Mouse (Mus musculus) kidney, adult 11 months (tissue): ENCODE measurements around the gene Dusp3.
"Not testable (repeated sequence)": the region's sequence is repeated elsewhere in the genome, so short reads cannot be mapped to it uniquely, and the experiment has no call there.

ENCODE experiments used
- DNase-seq: peaks from one replicate; pipeline ENCODE4 v3.0.0; 2022

Gene Dusp3

DNA sequence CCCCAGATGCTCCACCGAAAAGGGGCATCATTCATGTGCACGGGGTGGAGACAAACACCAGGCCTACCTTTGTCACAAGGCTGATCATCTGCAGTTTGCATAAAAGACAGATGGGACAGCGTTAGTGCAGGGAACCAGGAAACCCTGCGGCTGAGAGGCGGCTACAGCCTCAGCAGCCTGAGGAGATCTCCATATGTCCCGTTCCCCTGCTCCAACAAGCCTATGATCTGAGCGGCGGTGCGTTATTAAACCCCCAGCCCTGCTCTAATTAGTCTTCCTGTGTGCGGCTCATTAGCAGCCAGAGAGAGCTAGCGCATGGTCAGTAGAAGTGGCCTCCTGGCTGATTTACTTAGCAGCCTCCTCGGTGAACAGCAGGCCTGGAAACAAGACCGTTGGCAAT, 23.3 kb upstream of the Dusp3 start:
- DNase-seq: no peak

DNA sequence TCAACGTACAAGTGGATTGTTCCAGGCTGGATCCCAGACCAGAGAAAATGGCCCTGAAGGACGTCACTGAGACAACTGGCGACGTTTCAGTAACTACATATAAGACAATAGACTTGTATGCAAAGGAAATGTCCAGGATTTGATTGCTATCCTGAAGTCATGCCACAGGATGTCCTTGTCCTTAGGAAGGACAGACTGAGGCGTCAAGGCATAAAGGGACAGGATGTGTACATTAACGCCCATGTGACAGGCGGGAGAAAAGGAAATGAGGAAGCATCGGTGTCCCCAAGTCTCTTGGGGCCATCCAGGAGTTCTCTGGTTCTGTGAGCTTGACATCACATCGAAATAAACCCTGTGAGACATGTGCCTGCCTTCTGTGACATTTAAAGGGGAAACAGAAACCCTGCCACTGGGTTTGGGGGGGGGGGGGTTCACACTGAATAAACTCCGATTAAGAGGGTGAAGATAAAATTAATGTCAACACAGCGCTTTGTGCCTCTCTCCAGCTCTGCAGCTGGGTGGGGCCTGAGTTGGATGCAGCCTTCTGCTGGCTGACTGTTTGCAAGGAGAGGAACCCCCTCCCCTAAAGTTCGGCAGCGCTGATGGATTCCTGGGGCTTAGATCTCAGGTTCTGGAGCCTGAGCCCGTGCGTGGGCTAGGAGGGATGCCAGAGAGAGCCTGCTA, 22.3 kb upstream of the Dusp3 start:
- no peak for DNase-seq

DNA sequence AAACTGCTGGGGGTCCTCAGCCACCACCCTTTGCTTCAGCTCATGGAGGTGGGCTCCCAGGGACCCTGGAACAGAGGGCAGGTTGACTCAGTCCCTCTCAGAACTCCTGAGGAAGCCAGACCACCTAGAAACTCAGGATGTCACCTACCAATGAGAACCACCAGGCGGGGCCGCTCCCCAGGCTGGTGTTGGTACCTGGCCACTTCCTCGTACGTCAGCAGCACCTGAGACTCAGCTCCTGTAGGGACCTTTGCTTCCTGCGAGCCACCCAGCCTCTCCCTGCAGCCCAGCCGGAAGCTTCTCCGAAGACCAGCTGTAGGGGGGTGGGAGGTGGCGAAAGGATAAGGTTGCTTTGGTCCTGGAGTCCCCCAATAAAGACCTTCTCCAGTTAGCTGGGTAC, 21.6 kb upstream of the Dusp3 start:
- no peak for DNase-seq

DNA sequence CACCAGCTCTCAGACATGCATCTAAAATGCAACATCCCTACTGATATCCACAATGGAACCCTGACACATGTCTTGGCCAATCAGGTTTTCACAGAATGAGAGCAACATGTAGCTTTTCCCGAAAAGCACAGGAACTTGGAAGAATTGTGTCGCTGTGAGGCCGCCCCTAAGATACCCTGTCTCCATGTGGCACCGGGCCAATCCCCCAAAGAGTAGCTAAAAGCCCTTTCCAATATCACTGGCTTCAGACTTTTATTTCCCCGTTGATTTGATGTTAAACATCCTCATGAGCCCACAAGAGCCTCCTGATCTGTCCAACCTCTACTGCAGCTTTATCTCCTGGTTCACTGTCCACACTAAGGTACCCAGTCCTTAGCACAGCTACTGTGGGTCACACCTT, 19.9 kb upstream of the Dusp3 start:
- no peak for DNase-seq

DNA sequence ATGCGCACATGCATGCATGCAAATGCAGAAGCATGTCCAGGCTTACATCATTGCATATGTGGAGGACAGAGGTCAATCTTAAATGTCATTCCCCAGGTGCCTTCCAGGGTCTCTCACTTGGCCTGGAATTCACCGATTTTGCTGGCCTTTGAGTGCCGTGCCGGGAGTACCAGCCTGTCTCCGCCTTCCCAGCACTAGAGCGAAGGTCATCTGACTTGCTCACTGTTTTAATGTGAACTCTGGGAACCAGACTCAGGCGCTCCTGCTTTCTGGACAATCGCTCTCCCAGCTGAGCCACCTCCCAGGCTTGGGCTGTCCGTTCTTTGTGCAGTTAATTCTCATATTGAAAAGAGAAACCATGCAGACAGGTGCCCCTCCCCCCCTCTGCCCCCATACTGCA, 19.5 kb upstream of the Dusp3 start:
- no peak for DNase-seq

DNA sequence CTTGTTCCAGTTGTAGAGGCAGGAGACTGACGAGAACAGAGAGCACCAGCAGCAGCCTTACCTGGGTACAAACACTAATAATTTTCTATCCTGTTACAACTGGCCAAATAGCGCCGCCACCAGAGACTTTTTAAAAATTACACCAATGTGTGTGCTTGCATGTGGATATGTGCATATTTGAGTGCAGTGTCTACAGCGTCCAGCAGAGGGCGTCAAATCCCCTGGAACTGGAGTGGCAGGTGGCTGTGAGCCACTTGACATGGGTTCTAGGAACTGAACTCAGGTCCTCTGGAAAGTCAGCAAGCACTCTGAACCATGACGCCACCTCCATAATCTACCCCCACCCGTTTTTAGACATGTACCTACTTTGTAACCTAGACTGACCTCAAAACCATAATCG, 17.4 kb upstream of the Dusp3 start:
- no peak for DNase-seq

DNA sequence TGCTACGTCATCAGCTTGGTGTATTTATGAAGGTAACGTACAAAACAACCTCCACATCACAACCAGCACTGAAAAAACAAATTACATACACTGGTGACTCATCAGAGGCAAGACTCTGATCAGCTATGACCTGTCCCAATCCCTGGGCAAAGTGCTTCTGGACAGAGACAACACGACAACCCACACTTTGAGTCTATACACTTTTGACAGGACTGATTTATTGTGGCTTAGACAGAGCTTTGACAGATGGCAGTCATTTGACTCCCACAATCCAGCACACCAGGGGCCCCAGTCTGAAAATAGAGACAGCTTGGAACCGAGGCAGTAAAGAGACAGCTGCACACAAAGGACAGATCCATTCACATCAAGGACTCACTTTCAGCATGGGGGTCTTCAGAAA, 12.7 kb upstream of the Dusp3 start:
- no peak for DNase-seq

DNA sequence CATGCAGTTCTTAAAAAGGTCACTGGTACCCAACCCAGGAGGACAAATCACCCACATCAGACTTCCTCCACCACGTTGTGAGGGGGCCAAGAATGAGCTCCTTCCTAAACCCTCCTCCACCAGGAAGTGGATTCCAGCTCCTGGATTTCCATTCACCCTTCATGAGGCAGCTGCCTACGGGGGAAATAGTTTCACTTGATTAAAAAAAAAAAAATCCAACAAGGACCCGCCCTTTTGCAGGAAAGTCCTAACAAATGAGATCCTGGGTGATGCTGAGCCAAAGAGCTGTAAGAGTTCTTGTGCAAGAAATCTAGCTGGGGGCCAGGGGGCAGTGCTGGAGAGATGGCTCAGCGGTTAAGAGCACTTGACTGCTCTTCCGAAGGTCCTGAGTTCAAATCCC, 11.4 kb upstream of the Dusp3 start:
- peak; percentile 34 for DNase-seq

DNA sequence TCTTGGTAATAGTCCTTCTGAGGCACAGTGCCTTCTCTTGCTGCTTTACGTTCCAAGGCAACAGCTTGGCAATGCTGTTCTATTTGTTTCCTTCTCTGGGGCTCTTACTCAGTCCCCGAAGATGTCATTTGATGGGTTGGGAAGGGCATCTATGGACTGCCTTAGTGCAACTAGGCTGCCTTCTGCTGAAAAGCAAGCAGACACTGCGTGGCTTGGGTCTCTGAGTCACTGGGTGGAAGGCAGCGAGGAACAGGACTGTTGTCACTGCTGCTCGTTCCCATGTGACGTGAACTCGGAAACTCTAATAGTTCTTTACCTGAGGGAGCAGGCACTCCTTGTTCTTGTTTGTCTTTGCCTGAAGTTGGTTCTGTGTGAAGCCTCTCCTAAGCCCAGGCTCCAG, 9.1 kb upstream of the Dusp3 start:
- no peak for DNase-seq

DNA sequence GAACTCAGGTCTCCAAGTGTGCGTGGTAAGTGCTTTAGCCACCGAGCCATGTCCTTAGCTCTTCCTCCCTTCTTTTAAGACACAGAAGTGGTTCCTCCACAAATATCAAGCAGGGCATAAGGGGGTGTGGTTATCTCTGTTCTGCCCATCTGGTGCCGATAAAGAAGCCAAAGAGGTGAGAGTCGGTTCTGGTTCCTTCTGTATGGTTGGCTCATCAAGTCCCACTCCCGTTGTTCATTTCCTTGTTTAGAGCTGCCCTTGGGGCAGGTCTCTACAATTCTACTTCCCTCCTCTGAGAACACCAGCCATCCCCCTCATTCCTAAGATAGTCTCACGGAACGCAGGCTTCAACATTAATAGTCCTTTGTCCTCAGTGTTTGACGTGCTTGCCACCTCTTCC, 7.3 kb upstream of the Dusp3 start:
- no peak for DNase-seq

DNA sequence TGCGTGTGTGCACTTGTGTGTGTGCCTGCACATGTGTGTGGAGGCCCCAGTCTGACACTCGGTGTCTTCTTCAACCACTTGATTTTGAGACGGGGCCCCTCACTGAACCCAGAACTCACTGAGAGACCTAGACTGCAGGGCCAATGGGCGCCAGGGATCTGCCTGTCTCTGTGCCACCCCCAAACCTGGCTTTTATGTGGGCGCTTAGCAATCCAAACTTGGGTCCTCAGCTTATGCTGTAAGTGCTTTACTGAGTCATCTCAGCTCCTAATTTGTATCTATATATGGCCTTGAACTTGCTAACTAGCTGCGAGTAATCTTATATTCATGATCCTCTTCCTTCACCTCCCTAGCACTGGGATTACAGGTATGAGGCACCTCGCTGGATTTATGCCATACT, 5.6 kb upstream of the Dusp3 start:
- no peak for DNase-seq

DNA sequence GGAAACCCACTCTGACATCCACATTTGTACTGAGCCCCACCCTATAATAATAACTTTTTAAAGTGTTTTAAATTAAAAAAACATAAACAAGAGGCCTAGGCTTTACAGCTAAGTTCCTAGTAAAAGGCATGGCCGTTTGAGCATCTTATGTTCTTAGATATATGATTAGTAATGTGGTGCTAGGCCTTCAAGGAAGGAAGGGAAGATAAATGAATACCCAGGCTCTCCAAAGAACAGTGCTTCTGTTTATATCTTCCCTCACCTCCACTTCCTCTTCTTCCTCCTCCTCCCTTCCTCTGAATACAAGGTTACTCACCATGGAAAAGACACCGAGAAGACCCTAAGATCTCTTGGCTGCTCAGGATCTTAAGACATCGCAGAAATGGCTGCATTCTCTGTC, 5.0 kb upstream of the Dusp3 start:
- no peak for DNase-seq

DNA sequence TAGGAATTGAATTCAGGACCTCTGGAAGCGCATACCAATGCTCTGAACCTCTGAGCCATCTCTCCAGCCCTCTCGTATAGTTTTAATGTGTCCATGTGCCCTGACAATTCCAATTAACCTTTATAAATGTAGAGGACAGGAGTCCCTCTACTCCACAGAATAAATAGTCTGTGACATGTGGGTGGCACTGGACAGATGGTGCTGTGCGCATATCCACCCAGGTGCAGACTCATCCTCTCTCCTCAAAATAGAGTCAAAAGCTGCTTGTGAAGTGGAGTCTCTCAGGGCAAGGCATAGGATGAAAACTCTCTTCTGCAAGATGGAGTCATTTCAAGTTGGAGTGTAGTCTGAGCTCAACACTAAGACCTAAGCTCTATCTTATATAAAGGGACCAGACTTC, 3.4 kb upstream of the Dusp3 start:
- no peak for DNase-seq

DNA sequence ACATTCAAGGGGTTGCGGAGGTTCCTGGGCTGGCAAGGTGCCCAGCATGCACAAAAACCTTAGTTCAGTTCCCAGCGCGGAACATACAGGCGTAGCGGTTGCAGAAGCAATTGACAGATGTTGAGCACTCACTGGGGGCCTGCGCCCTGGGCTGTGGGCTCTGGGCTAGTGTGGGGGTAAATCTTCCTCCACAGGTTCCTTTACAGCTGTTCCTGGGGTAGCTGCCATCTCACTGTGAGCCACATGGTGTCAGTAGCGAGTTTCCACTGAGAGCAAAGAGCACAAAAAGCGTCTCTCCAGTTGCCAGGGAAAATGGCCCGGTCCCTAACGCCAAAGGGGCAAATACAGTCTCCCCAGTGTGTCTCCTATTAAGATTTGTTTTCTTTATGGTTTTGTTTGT, 823 bp downstream of the Dusp3 start:
- DNase-seq: peak; percentile 82

DNA sequence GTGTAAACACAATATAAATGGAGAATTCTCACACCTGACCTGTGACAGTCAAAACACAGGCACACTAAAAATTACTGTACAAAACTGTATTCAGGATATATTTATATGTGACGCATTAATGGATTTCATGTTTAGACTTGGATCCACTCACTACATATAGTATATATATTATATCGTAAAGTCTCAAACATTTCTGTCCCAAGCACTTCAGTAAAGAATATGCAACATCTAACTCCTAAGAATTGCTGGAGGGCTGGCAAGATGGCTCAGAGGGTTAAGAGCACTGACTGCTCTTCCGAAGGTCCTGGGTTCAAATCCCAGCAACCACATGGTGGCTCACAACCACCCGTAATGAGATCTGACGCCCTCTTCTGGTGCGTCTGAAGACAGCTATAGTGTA, 1.4 kb downstream of the Dusp3 start:
- not testable (repeated sequence) for DNase-seq

DNA sequence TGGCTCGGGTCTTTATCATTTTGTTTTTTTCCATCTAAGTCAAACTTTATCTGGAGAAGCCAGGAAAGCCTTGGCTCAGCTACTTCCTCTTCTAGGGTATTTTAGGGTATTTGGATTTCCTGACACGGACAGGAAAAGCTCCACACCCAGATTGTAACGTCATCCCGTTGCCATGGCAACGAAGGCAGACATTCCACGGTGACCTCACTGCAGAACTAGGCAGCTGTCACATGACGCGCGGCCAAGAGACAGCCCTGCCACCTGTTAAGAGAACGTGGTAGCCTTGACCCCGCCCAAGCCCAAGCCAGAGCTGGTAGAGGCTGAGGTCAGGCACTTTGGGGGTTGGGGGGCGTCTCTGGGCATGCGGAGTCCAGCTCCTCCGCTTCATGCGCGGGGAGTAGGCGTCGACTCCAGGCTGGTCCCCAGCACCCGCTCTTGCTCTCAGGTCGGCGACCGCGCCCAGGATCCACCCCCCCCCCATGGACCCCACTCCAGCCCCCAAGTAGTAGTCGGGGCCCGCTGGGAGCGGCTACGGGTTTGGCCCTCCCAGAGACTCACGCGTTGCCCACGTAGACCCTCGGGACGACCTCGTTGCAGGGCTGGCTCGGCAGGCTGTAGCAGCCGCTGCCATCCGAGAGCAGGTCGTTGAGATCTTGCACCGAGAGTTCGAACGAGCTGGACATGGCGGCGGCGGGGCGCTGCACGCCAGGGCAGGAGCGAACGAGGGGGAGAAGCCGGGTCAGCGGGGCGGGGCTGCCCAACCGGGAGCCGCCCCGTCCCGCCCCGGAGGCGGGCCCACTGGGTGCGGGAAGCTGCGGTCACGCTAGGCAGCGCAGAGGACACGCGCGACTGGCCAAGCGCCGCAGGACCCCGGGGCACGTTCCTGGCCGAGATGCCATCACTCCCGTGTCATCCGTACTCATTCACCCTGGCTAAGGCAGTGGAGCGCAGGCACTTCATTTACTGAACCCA, 2.5 kb downstream of the Dusp3 start, which contains the start of gene Cfap97d1:
Gene Cfap97d1 (plus strand): TSS at position 226 of the 972 bp plus-strand sequence.
- peak; percentile 96 for DNase-seq

DNA sequence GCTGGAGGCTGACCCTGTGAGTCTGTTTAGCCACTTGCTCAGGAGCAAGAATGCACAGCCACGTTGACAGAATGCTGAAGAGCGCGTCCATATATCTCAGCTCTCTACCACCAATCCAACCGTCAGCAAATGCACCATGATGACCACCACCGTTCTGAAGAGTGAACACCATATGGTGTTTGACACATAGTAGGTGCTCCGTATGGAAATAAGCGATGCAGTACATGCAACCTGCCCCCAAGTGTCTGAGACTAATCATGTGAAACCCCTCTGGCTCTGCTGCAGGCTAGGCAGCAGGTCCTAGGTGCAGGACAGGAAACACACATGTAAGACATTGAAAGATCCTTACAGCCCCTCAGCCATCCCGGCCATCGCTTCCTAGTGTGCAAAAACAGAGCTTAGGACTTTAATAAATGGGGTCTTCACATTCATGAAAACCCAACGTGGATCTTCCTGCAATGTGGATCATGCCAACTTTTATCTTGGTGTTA, 3.3 kb downstream of the Dusp3 start:
- DNase-seq: peak; percentile 20

DNA sequence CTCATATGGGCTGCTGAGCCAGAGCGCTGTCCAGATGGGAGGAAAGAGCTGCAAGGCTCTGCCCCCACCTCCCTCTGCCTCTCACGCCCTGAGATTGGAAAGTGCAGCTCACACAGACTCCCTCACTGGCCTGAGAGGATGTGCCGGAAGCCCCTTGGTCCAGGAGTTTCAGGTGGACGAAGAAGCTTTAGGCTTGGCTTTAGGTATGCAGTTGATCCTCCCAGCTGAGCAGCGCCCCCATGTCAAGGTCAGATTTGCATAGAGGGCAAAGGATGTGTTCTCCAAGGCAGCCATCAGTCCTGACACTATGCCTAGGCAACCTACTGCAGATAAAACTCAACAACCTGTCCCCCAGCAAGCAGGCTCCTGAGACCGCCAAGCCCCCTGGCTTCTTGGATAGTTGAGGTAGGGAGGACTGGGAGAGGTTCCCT, 3.8 kb downstream of the Dusp3 start:
- DNase-seq: peak; percentile 27

DNA sequence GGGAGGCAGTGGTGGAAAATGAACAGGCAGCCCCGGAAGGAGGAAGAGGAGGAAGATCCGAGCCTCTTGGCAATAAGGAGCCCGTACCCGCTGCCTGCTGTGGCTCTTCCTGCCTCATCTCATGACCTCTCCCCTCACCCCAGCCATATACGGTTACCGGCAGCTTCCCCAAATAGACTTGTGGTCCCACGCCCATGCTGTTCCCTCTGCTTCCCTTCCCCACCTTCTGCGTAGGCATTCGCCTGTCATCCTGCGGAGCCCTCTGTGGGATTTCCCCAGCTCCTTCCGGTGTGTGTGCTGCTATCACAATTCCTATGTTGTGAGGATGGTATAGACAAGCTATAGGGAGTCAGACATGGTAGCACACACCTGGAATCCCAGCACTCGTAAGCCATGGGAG, 5.0 kb downstream of the Dusp3 start:
- peak; percentile 40 for DNase-seq

DNA sequence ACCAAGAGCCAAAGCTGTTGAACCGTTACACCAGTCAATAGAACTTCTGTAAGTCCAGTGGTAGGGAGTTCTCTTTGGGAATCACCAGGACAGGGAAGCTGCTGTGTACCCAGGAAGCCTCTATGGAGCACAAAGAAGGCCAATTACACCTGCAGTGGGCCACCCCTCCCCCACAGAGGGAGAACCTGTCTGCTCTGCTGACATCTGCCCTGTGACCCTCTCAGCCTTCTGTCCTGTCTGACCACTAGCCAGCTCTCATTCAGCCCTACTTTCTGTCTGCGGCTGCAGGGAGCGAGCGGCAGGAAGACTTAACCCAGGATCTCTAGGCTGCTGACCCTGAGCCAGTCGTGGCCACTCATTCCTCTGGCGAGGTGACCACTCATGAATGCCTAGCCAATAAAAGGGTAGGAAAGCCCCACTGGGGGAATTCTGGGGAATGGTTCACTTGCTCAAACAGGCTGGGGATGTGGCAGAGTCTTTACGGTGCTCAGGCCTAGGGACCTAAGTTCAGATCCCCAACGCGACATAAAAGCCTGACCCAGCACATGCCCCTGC, 6.1 kb downstream of the Dusp3 start:
- peak; percentile 11 for DNase-seq

DNA sequence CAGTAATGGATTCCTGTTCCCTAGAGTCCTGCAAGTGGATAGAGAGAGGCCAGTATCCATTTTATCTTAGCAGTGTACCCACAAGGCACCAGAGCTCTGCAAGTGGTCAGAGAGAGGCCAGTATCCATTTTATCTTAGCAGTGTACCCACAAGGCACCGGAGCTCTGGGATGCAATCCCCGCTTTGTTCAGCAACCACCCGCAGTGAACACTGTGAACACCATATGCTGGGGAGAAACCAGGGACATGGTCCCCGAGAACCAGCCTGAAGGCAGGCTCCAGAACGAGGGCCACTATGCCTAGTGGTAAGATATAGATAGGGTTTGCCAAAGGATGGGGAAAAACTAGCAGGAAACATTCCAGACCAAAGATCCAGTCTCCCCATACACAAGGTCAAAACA, 7.7 kb downstream of the Dusp3 start:
- DNase-seq: no peak

DNA sequence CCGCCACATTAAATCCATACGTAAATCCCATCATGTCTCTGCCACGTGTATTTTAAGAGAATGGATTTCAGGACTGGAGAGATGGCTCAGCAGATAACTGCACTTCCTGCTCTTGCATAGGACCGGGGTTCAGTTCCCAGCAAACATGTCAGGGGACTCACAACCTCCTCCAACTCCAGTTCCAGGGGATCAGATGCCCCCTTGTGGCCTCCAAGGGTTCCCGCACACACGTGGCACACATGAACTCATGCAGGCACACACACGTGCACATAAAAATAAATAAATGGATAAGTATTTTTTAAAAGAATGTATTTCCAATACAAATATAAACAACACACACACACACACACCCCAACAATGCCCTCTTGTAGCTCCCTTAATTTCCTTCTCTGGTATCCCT, 9.9 kb downstream of the Dusp3 start:
- no peak for DNase-seq

DNA sequence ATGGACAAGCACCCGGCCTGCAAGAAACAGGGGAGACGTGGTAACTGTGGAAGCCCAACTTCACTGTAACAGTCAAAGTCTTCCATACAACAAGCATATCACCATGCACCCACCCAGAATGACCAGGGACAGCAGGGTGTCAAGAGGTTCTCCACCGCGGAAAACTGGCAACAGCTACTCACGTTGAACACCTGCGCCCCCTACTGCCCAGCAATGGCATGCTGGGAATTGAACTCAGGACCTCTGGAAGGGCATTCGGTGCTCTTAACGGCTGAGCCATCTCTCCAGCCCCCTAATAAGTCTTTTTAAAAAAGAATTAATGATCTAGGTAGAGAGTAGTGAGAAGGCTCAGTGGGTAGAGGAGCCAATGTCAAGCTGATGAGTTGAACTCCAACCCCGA, 11.9 kb downstream of the Dusp3 start:
- DNase-seq: no peak

DNA sequence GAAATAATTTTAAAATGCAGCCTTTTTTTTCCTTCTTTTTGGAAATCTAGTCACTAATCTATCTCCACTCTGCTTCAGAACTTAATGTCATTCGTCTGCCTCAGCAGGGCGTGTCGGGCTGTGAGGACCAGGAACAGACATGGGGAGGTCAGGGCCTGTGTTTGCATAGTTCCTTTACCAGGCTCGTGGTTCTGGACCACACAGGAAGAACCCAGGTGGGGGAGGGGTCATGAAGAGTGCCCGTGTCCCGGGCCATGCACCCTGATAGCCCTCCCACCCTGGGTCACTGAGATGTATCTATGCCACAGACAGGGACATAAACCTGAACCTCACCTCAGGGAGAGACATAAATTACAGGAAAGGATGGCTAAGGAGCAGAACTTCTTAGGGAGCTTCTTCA, 12.6 kb downstream of the Dusp3 start:
- DNase-seq: no peak
